Mouse (Mus musculus) heart, postnatal 36 days (tissue): ENCODE measurements around the gene Fam83f. TPM values are rescaled to one million over a fixed set of nuclear protein-coding genes. Genes with fewer than 3 reads are reported as not detected.
"Not testable (repeated sequence)": the region's sequence is repeated elsewhere in the genome, so short reads cannot be mapped to it uniquely, and the experiment has no call there.

Source experiments
- DNase-seq, 2 experiments: peaks; one replicate each; pipeline ENCODE4 v3.0.0; 2021 to 2022
- intact Hi-C: fragments of 180-260 bp; cut with DNase I; formaldehyde crosslinking; loops from one replicate; pipeline ENCODE4 v1.15.1; 2025
- microRNA-seq, 2 experiments: library from miRNA; unstranded; fragments of <30 nt; microRNA quantifications; one replicate each; pipeline ENCODE4 v1.2.0; 2021; ENCODE audit warnings: borderline number of aligned reads in 2 of 2
- total RNA-seq, 2 experiments: library from RNA; stranded (reverse); gene quantifications; 2 replicates each; pipeline ENCODE4 v1.2.3; 2021

Fam83f gene
- total RNA-seq, 2 experiments from 2014 or later: 0.17 TPM; not detected in 1

- intact Hi-C loops: not testable (repeated sequence)
Observed at GRCm38 (mm10) chr15:80735708-80736107, 64.1 kb downstream of the Fam83f start.

GRCm38 (mm10) chr15:80736553-80736952, 64.9 kb downstream of the Fam83f start:
- no peak for DNase-seq

More at GRCm38 (mm10) chr15:80735708-80736107, 64.1 kb downstream of the Fam83f start:
- DNase-seq: not testable (repeated sequence)

DNA sequence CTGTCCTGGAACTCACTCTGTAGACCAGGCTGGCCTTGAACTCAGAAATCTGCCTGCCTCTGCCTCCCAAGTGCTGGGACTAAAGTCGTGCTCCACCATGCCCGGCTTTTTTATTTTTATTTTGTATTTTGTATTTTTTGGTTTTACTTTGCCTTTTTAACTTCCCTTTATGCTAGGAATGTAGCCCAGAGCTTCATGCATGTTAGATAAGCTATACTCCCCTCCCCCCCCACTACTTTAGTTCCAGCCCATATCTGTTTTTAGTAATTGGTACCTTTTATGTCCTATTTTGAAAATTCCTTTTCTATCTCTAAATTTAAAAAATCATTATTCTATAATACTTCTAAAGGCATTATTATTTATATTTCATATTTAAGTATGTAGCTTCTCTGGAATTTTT, 66.6 kb downstream of the Fam83f start:
- intact Hi-C loops: no loop called here
- no peak for DNase-seq

More at GRCm38 (mm10) chr15:80736553-80736952, 64.9 kb downstream of the Fam83f start:
- intact Hi-C loops: no loop called here

GRCm38 (mm10) chr15:80739972-80740371, 68.3 kb downstream of the Fam83f start:
- DNase-seq: no peak

DNA sequence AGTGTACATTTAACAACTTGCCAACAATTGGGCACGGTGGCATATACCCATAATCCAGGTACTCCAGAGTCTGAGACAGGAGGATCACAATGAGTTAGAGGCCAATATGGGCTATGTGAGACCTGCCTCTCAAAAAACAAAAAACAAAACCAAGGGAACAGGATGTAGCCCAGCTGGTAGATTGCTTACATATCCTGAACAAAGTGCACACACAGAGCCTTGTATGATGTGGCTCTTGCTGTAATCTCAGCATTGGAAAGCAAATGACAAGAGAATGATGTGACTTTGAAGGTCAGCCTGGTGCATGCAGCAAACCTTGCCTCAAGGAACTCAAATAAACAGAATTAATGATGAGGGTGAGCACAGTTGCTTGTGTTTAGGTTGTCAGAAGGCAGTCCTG, 70.2 kb downstream of the Fam83f start:
- no peak for DNase-seq
- intact Hi-C loops: no loop called here

More at GRCm38 (mm10) chr15:80739972-80740371, 68.3 kb downstream of the Fam83f start:
- intact Hi-C loops: no loop called here

DNA sequence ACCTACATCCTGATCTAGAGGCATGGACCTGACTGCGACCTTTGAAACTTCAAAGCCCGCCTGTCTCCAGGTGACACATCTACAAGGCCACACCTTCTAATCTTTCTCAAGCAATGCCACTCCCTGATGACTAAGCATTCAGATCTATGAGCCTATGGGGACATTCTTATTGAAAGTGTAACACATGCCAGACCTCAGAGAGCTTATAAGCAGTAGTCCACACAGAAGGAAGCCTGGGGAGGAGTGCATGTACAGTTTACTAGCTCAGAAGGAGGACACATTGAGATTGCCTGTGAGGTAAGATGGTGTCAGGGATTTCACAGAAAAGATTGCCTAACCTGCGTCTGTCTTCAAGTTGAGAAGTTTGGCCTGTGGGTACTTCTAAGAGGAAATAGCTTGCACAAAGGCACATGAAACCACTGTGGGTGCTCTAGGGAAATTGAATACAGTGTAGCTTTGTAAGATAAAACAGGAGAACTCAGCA, 71.4 kb downstream of the Fam83f start:
- no peak for DNase-seq
- intact Hi-C loops: no loop called here

DNA sequence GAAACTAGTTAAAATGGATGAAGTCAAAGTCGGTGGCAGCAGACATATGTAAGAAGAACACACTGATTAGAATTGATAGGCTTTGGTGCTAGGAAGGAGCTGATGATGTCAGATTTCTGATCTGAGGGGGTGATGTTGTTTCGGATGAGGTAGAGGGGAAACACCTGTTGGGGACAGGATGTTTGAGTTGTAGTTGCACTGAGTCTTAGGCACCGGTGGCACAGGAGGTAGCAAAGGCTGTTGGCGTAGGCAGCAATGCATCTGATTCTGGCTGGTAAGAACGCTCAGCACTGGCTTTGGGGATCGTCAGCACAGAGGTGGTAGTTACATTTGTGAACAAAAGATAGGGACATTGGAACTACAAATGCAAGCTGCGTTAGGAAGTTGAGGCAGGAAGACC, 72.0 kb downstream of the Fam83f start:
- intact Hi-C loops: no loop called here
- DNase-seq: no peak

- intact Hi-C loops: no loop called here
- DNase-seq: no peak
Observed at GRCm38 (mm10) chr15:80744667-80745422, 73.2 kb downstream of the Fam83f start.

- DNase-seq: no peak
- intact Hi-C loops: no loop called here
Observed at GRCm38 (mm10) chr15:80748979-80749378, 77.3 kb downstream of the Fam83f start.

Small RNA genes lying within 50 kb of the gene (microRNA-seq; reads per million reads assigned to microRNA genes)
- gene Mir6957: 0 reads per million in 2 experiments

Other genes starting within 250 kb of the Fam83f start
- gene Enthd1, start 106.7 kb upstream of the Fam83f start, total RNA-seq: not detected
- 1 to 10 TPM in 1 of 2 experiments, under 1 TPM in 1; 0.46 to 1.3 TPM for gene Grap2, start 99.3 kb upstream of the Fam83f start, total RNA-seq
- 10 to 100 TPM; 42.3 to 53.3 TPM for gene Tnrc6b, start 39.5 kb downstream of the Fam83f start, total RNA-seq